Mouse (Mus musculus): ENCODE results near the gene Sh3bp2. TPM values are rescaled to one million over a fixed set of nuclear protein-coding genes. Genes with fewer than 3 reads are reported as not detected.

Sh3bp2 gene
- 19.1 and 23.1 TPM in 2 replicates for polyA plus RNA-seq (2015; fragmentation: Nextera tagmentation; extraction: Ambion mirVana)

- 3% methylated on average over 38 of the region's 38 CpGs for WGBS
- H3K27ac ChIP-seq: no peak within 1 kb of the TSS
- peaks cover 22% of the 10 kb centered on the region for H3K27me3 ChIP-seq
- peak within 1 kb of the TSS; percentile 61 for H3K9ac ChIP-seq
- H3K4me2 ChIP-seq: peak within 1 kb of the TSS; percentile 73
- peak; percentile 93 for ATAC-seq
- H3K4me3 ChIP-seq: peak within 1 kb of the TSS; percentile 44
- H3K36me3 ChIP-seq (ENCODE audit: poor library complexity, severe bottlenecking): no peaks in the 10 kb centered on the region
- H3K4me1 ChIP-seq: peaks cover 6% of the 10 kb centered on the region; the same call in 1 of the 2 replicates
- no peaks in the 10 kb centered on the region for H3K9me3 ChIP-seq (replicated peaks)
Observed at GRCm38 (mm10) chr5:34525663-34526476, at the start of gene Sh3bp2. Gene Sh3bp2, plus strand, starts transcription at chr5:34525838.

DNA sequence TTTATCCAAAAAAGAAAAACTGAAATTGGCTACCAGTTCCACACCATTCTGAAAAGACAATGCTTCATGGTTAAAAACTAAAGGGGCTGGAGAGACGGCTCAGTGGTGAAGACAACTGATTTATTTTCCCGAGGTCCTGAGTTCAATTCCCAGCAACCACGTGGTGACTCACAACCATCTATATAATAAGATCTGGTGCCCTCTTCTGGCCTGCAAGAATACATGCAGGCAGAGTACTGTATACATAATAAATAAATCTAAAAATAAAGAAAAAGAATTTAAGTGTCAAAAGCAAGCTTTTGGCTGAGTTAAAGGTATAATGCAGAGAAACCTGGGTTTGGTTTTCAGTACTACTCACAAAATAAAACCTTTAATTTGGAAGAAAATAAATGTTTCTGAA, 44.7 kb upstream of the Sh3bp2 start:
- Histone ChIP-seq H3K4me3 (no peak overlapping the region), H3K4me1 (no peaks in the 10 kb centered on the region), H3K9ac (no peak overlapping the region), H3K4me2 (no peak overlapping the region), H3K27me3 (no peaks in the 10 kb centered on the region), H3K27ac (no peak overlapping the region), H3K9me3 (replicated peaks) (no peaks in the 10 kb centered on the region), H3K36me3 (ENCODE audit: poor library complexity, severe bottlenecking) (peaks cover 84% of the 10 kb centered on the region)
- ATAC-seq: no peak
- WGBS: 85% methylated on average over 3 of the region's 3 CpGs

- Histone ChIP-seq H3K4me1 (no peaks in the 10 kb centered on the region), H3K9ac (no peak overlapping the region), H3K27ac (no peak overlapping the region), H3K4me3 (no peak overlapping the region), H3K27me3 (no peaks in the 10 kb centered on the region), H3K4me2 (no peak overlapping the region), H3K36me3 (ENCODE audit: poor library complexity, severe bottlenecking) (peaks cover 61% of the 10 kb centered on the region), H3K9me3 (replicated peaks) (no peaks in the 10 kb centered on the region)
- 93% methylated on average over 15 of the region's 15 CpGs for WGBS
- no peak for ATAC-seq
Observed at GRCm38 (mm10) chr5:34485731-34486130, 39.9 kb upstream of the Sh3bp2 start.

- H3K36me3 ChIP-seq (ENCODE audit: poor library complexity, severe bottlenecking): peaks cover 45% of the 10 kb centered on the region
- H3K27ac ChIP-seq: no peak overlapping the region
- H3K4me3 ChIP-seq: no peak overlapping the region
- no peaks in the 10 kb centered on the region for H3K27me3 ChIP-seq
- no peak overlapping the region for H3K4me2 ChIP-seq
- no peak for ATAC-seq
- H3K4me1 ChIP-seq: no peaks in the 10 kb centered on the region
- H3K9me3 ChIP-seq (replicated peaks): no peaks in the 10 kb centered on the region
- no peak overlapping the region for H3K9ac ChIP-seq
- WGBS: 80% methylated on average over 6 of the region's 6 CpGs
Observed at GRCm38 (mm10) chr5:34487320-34488090, 38.1 kb upstream of the Sh3bp2 start.

GRCm38 (mm10) chr5:34488741-34489417, 36.8 kb upstream of the Sh3bp2 start:
- H3K27ac ChIP-seq: no peak overlapping the region
- H3K4me3 ChIP-seq: no peak overlapping the region
- H3K4me1 ChIP-seq: no peaks in the 10 kb centered on the region
- no peak for ATAC-seq
- no peaks in the 10 kb centered on the region for H3K27me3 ChIP-seq
- H3K4me2 ChIP-seq: no peak overlapping the region
- H3K9me3 ChIP-seq (replicated peaks): no peaks in the 10 kb centered on the region
- no peak overlapping the region for H3K9ac ChIP-seq
- 84% methylated on average over 6 of the region's 6 CpGs for WGBS
- peaks cover 40% of the 10 kb centered on the region for H3K36me3 ChIP-seq (ENCODE audit: poor library complexity, severe bottlenecking)

DNA sequence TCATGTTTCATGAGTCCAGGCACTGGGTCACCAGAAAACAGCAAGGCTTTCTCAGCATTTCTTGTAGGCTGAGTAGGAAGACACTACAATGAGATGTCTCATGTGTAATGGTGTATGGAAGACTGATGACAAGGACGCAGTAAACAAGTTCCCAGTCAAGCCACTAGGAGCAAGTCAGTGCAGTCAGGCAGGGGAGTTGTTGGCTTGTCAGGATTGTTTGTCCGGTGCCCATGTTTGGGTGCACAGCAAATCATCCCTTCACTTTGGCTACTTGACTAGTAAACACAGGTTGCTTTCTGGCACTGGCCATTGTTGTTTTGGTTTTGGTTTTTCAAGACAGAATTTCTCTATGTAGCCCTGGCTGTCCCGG, 36.2 kb upstream of the Sh3bp2 start:
- Histone ChIP-seq H3K9me3 (replicated peaks) (no peaks in the 10 kb centered on the region), H3K4me1 (no peaks in the 10 kb centered on the region), H3K27ac (no peak overlapping the region), H3K4me2 (no peak overlapping the region), H3K4me3 (no peak overlapping the region), H3K9ac (no peak overlapping the region), H3K36me3 (ENCODE audit: poor library complexity, severe bottlenecking) (peaks cover 37% of the 10 kb centered on the region), H3K27me3 (no peaks in the 10 kb centered on the region)
- 85% methylated on average over 3 of the region's 3 CpGs for WGBS
- ATAC-seq: no peak

DNA sequence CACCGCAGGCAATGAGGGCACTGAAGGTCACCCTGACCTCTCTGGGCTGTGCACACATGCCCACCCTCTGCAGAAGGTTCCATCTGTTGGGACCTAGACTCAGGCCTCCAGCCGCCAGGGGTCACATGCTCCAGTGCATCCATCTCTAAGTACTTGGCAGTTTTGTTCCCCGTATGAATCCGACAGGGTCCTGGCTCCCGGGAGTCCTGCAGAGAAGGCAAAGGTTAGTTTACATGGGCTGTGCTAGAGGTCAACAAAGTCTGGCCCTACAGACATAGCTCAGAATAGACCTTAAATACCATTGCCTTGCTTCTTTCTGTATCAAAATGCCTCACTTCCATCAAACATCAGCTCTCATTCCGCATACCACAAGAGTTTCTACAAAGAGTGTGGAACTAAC, 28.9 kb upstream of the Sh3bp2 start:
- Histone ChIP-seq H3K27me3 (no peaks in the 10 kb centered on the region), H3K27ac (no peak overlapping the region), H3K4me1 (no peaks in the 10 kb centered on the region), H3K4me3 (no peak overlapping the region), H3K9ac (no peak overlapping the region), H3K9me3 (replicated peaks) (no peaks in the 10 kb centered on the region), H3K36me3 (ENCODE audit: poor library complexity, severe bottlenecking) (no peaks in the 10 kb centered on the region), H3K4me2 (no peak overlapping the region)
- ATAC-seq: no peak
- WGBS: 88% methylated on average over 6 of the region's 6 CpGs

GRCm38 (mm10) chr5:34500886-34501285, 24.8 kb upstream of the Sh3bp2 start:
- ATAC-seq: no peak
- Histone ChIP-seq H3K27ac (no peak overlapping the region), H3K4me2 (no peak overlapping the region), H3K36me3 (ENCODE audit: poor library complexity, severe bottlenecking) (no peaks in the 10 kb centered on the region), H3K9ac (no peak overlapping the region), H3K4me3 (no peak overlapping the region), H3K27me3 (no peaks in the 10 kb centered on the region), H3K9me3 (replicated peaks) (no peaks in the 10 kb centered on the region), H3K4me1 (no peaks in the 10 kb centered on the region)
- WGBS: 81% methylated on average over 5 of the region's 5 CpGs

DNA sequence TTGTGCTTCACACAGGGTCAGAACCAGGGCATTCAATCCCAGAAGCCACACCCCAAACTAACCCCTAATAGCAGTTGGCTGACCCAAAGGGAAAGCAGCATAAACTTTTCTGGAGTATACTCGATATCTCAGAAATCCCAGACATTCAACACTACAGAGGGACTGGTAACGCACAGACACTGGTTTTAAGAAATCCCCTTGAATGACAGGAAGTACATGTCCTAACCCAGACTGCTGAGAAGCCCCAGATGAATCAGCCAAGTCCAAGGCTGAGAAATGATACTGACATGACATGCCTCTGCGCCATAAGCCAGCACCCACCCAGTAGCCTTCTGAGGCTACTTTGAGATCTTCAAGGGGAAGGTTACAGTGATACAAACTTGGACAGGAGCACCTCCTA, 24.1 kb upstream of the Sh3bp2 start:
- H3K36me3 ChIP-seq (ENCODE audit: poor library complexity, severe bottlenecking): no peaks in the 10 kb centered on the region
- no peaks in the 10 kb centered on the region for H3K27me3 ChIP-seq
- no peak overlapping the region for H3K27ac ChIP-seq
- H3K9ac ChIP-seq: no peak overlapping the region
- WGBS: 88% methylated on average over 3 of the region's 3 CpGs
- H3K4me3 ChIP-seq: no peak overlapping the region
- H3K4me2 ChIP-seq: no peak overlapping the region
- H3K9me3 ChIP-seq (replicated peaks): no peaks in the 10 kb centered on the region
- H3K4me1 ChIP-seq: no peaks in the 10 kb centered on the region
- ATAC-seq: no peak

DNA sequence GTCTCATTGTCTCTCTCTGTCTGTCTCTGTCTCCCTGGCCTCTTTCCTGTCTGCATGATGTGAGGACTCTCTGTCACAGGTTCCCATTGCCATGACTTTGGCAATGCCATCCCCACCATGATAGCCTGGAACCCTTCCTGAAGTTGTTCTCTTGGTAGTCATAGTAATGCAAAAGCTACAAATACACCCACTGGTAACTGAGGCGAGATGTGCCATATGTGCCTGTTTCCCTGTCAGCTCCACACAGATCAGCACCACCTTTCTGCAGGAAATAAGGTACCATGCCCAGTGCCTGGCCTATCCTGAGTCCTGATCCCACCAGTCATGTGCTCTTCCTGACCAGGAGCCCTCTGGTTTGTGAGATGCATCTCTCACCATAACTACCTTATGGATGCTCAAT, 23.2 kb upstream of the Sh3bp2 start:
- H3K4me3 ChIP-seq: no peak overlapping the region
- no peaks in the 10 kb centered on the region for H3K9me3 ChIP-seq (replicated peaks)
- 89% methylated on average over 1 of the region's 1 CpGs for WGBS
- H3K4me1 ChIP-seq: no peaks in the 10 kb centered on the region
- H3K9ac ChIP-seq: no peak overlapping the region
- no peak overlapping the region for H3K27ac ChIP-seq
- ATAC-seq: no peak
- H3K4me2 ChIP-seq: no peak overlapping the region
- no peaks in the 10 kb centered on the region for H3K36me3 ChIP-seq (ENCODE audit: poor library complexity, severe bottlenecking)
- H3K27me3 ChIP-seq: no peaks in the 10 kb centered on the region

GRCm38 (mm10) chr5:34502821-34503220, 22.8 kb upstream of the Sh3bp2 start:
- 80% methylated on average over 6 of the region's 6 CpGs for WGBS
- H3K27ac ChIP-seq: no peak overlapping the region
- H3K4me1 ChIP-seq: no peaks in the 10 kb centered on the region
- H3K4me2 ChIP-seq: no peak overlapping the region
- H3K9ac ChIP-seq: no peak overlapping the region
- H3K27me3 ChIP-seq: no peaks in the 10 kb centered on the region
- H3K9me3 ChIP-seq (replicated peaks): no peaks in the 10 kb centered on the region
- no peaks in the 10 kb centered on the region for H3K36me3 ChIP-seq (ENCODE audit: poor library complexity, severe bottlenecking)
- no peak for ATAC-seq
- no peak overlapping the region for H3K4me3 ChIP-seq

DNA sequence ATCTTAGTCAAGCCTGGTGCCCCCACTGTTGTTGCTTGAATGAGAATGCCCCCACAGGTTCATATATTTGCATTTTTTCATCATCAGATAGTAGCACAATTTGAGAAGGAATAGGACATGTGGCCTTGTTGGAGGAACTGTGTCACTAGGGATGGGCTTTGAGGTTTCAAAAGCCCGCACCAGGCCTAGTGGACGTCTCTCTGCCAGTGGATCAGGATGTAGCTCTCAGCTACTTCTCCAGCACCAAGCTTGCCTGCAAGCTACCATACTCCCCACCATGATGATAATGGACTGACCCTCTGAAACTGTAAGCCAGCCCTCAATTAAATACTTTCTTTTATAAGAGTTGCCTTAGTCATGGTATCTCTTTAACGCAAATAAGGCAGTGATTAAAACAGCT, 13.2 kb upstream of the Sh3bp2 start:
- no peak overlapping the region for H3K9ac ChIP-seq
- no peak overlapping the region for H3K4me2 ChIP-seq
- ATAC-seq: no peak

More for the DNA sequence above, 13.2 kb upstream of the Sh3bp2 start:
- Histone ChIP-seq H3K36me3 (ENCODE audit: poor library complexity, severe bottlenecking) (no peaks in the 10 kb centered on the region), H3K27ac (no peak overlapping the region), H3K9me3 (replicated peaks) (no peaks in the 10 kb centered on the region), H3K4me1 (peaks cover 14% of the 10 kb centered on the region; the same call in 1 of the 2 replicates), H3K27me3 (peaks cover 14% of the 10 kb centered on the region), H3K4me3 (no peak overlapping the region)
- 86% methylated on average over 3 of the region's 3 CpGs for WGBS
